Mouse (Mus musculus) liver, embryonic 13.5 days (tissue): ENCODE measurements around the gene Klrd1. TPM values are rescaled to one million over a fixed set of nuclear protein-coding genes. Genes with fewer than 3 reads are reported as not detected.

Source experiments
- ATAC-seq: fragments of 200-750 bp; cut with Nextera tagmentation; 2 replicates; pipeline ENCODE4 v1.8.0; 2017; ENCODE audit warnings: low read depth, mild to moderate bottlenecking, moderate number of reproducible peaks, moderate library complexity
- DNase-seq: peaks from one replicate; pipeline ENCODE4 v3.0.0; 2022
- H3K27ac ChIP-seq: fragments of 300-500 bp; sonication (generic); 2 replicates; pipeline ENCODE4 v1.5.1; 2015; ENCODE audit warnings: moderate library complexity, mild to moderate bottlenecking, inconsistent platforms
- H3K27me3 ChIP-seq: fragments of 300-500 bp; sonication (generic); 2 replicates; pipeline ENCODE4 v1.6.1; 2015; ENCODE audit warnings: mild to moderate bottlenecking, inconsistent platforms
- H3K36me3 ChIP-seq: fragments of 300-500 bp; sonication (generic); 2 replicates; pipeline ENCODE4 v1.6.1; 2015; ENCODE audit warnings: mild to moderate bottlenecking, inconsistent platforms
- H3K4me1 ChIP-seq: fragments of 300-500 bp; sonication (generic); replicated peaks from 2 replicates; pipeline ENCODE4 v1.6.1; 2015; ENCODE audit warnings: inconsistent platforms
- H3K4me2 ChIP-seq: fragments of 300-500 bp; sonication (generic); 2 replicates; pipeline ENCODE4 v1.6.1; 2015; ENCODE audit warnings: inconsistent platforms, mild to moderate bottlenecking, moderate library complexity
- H3K4me3 ChIP-seq: fragments of 300-500 bp; sonication (generic); replicated peaks from 2 replicates; pipeline ENCODE4 v1.5.1; 2015; ENCODE audit warnings: mild to moderate bottlenecking, inconsistent platforms
- H3K9ac ChIP-seq: fragments of 300-500 bp; sonication (generic); 2 replicates; pipeline ENCODE4 v1.6.1; 2015; ENCODE audit warnings: mild to moderate bottlenecking, inconsistent platforms
- H3K9me3 ChIP-seq: fragments of 300-500 bp; sonication (generic); replicated peaks from 2 replicates; pipeline ENCODE4 v1.6.1; 2016; ENCODE audit warnings: inconsistent platforms
- WGBS: fragments of 180-500 bp; shearing (Covaris S2); methylation state at CpG from one replicate; pipeline ENCODE4 v1.1.7; 2015; ENCODE audit not compliant: insufficient replicate concordance; 5-methylcytosine and 5-hydroxymethylcytosine counted together
- polyA plus RNA-seq: library from polyadenylated mRNA; unstranded; fragments of >200 nt; fragmentation: Nextera tagmentation; extraction: Ambion mirVana; gene quantifications from 2 replicates; pipeline ENCODE4 v1.2.1, GENCODE M21; 2015

Klrd1 gene
- polyA plus RNA-seq: 0.27 and 0.48 TPM in 2 replicates

DNA sequence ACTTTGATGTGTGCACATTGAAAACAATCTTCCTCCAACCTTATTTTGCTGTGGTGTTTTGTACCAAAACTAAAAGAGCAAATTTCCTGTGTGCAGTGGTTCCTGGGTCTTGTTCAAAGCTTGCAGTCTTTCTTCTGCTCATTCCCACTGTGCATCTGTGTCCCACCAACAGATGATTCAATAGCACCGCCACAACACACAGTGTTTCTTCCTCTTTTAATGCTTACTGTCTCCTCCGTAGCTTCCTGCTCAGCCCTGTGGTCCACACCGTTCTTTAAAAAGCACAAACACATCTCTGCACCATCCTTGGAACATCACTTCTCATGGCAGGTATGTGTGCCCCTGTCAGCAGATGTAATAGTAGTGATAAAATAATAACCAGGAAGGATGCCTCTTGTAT is at the start of gene Klrd1:
Gene Klrd1 (plus strand): TSS at position 275 of the 400 bp plus-strand sequence.
- no peak within 1 kb of the TSS for H3K4me2 ChIP-seq
- DNase-seq (no peak), ATAC-seq (no peak)
- WGBS: 20% methylated on average over 3 of the region's 3 CpGs
- H3K9ac ChIP-seq: no peak within 1 kb of the TSS
- no peaks in the 10 kb centered on the region for H3K9me3 ChIP-seq
- no peak within 1 kb of the TSS for H3K27ac ChIP-seq
- no peaks in the 10 kb centered on the region for H3K27me3 ChIP-seq
- H3K4me1 ChIP-seq: no peaks in the 10 kb centered on the region
- H3K36me3 ChIP-seq: no peaks in the 10 kb centered on the region
- no peak within 1 kb of the TSS for H3K4me3 ChIP-seq

DNA sequence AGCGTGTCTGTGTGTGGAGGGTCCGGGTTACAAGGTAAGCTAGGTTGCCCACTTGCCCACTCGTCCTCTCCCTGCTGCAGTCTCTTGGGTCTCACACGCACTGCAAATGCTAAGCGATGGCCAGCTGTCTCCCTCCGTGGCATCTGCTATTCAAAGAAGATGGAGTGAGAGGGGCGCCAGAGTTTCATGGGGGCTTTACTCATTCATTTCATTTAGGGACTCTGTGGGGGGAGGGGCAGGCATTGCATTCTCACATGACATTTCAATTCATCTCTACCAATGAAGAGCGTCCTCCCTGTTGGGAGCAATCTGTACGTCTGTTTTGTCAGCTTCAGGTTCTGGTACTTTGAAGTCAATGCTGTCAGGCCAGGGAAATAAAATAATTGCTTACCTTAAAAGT is 49.7 kb upstream of the Klrd1 start:
- Histone ChIP-seq H3K9ac (no peak overlapping the region), H3K36me3 (peaks cover 51% of the 10 kb centered on the region), H3K4me2 (no peak overlapping the region), H3K9me3 (no peaks in the 10 kb centered on the region), H3K27me3 (no peaks in the 10 kb centered on the region), H3K4me1 (0 out of 2 replicates have a peak, but pooled peaks cover 1% of the 10 kb centered on the region), H3K27ac (no peak overlapping the region), H3K4me3 (no peak overlapping the region)
- ATAC-seq (no peak), DNase-seq (no peak)
- WGBS: 82% methylated on average over 9 of the region's 9 CpGs

DNA sequence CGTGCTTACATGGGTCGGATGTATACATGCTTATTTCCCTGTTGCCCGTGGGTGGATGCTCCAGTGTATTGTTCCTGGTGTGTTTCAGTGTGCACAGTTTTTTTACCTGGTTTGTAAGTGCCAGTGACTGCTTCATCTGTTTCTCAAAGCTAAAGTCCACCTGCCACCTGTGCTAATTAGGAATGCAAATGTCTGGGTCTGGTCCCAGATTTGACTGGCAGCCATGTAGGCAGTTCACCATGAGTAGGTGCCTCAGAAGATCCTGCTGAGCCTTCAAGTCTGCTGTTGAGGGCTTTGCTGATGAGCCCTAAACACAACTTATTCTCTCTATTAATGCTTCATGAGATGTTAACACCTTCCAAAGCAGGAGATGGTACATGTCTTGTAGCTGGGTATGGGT is 49.0 kb upstream of the Klrd1 start:
- peaks cover 48% of the 10 kb centered on the region for H3K36me3 ChIP-seq
- no peak for DNase-seq

DNA sequence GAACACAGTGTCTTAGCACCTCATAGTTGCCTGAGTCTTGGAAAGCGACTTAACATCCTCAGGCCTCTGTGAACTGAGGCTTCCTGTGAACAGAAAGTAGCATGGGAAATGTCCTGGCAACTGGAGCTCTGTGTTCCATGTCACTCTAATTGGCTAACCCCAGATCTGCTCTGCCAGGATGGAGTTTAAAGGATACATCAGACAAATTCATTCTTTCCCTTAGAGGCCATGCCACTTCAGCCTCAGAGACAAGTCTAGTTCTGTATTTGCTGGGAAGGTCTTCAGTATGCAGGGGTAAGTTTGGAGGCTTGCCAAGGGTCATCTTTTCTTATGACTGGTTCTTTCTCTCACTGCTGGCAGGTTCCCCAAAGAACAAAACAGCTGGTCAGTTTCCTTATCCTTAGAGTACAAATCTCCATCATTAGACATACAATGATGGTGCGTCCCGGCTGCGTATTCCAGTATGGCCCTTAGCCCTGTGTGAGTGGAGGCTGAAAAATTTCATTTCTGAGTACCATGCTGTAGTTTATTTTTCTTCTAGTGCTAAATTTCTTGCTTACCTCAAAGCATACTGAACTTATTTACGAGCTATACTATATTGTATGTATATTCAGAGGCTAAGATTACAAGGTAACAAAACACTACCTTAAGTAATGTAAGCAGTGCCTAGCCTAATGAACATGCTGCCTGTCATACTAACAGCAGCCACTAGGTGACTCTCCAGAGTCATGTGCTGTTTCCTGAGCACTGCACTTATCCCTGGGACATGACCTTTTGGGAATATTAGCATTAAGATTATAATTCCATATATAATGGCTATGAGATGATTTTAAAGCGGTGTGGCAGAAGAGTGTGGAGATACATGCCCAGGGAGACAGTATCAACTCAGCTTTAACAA is 47.6 kb upstream of the Klrd1 start:
- no peak overlapping the region for H3K27ac ChIP-seq
- peaks cover 34% of the 10 kb centered on the region for H3K36me3 ChIP-seq
- no peak overlapping the region for H3K4me2 ChIP-seq
- no peaks in the 10 kb centered on the region for H3K27me3 ChIP-seq
- no peak overlapping the region for H3K4me3 ChIP-seq
- H3K9ac ChIP-seq: no peak overlapping the region
- DNase-seq (no peak), ATAC-seq (peak; percentile 73)
- 67% methylated on average over 6 of the region's 6 CpGs for WGBS
- no peaks in the 10 kb centered on the region for H3K9me3 ChIP-seq
- H3K4me1 ChIP-seq: no peaks in the 10 kb centered on the region

More for the DNA sequence above, 49.0 kb upstream of the Klrd1 start:
- no peaks in the 10 kb centered on the region for H3K4me1 ChIP-seq
- 84% methylated on average over 3 of the region's 3 CpGs for WGBS
- no peaks in the 10 kb centered on the region for H3K27me3 ChIP-seq
- no peak overlapping the region for H3K9ac ChIP-seq
- no peaks in the 10 kb centered on the region for H3K9me3 ChIP-seq
- H3K27ac ChIP-seq: no peak overlapping the region
- no peak for ATAC-seq
- H3K4me3 ChIP-seq: no peak overlapping the region
- no peak overlapping the region for H3K4me2 ChIP-seq

DNA sequence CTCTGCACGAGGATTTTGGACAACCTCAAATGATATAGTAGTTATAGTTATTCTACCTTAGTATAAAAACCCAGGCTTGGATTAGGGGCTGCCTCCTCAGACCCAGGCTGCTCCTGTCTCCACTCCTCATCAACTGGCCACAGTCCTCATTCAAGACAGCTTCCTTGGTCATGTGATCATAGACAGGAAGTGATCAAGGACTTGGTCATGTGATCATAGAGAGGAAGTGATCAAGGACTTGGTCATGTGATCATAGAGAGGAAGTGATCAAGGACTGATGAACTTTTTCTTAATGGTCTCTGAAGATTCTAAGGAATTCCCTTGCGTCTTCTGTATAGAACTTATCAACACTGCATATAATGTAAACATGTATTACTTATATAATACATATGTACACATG is 44.3 kb upstream of the Klrd1 start:
- Histone ChIP-seq H3K9ac (no peak overlapping the region), H3K4me3 (no peak overlapping the region), H3K4me2 (no peak overlapping the region), H3K36me3 (peaks cover 2% of the 10 kb centered on the region; the same call in 1 of the 2 replicates), H3K4me1 (no peaks in the 10 kb centered on the region), H3K27ac (no peak overlapping the region), H3K9me3 (no peaks in the 10 kb centered on the region), H3K27me3 (no peaks in the 10 kb centered on the region)
- 72% methylated on average over 2 of the region's 2 CpGs for WGBS
- DNase-seq: no peak
- ATAC-seq: no peak

DNA sequence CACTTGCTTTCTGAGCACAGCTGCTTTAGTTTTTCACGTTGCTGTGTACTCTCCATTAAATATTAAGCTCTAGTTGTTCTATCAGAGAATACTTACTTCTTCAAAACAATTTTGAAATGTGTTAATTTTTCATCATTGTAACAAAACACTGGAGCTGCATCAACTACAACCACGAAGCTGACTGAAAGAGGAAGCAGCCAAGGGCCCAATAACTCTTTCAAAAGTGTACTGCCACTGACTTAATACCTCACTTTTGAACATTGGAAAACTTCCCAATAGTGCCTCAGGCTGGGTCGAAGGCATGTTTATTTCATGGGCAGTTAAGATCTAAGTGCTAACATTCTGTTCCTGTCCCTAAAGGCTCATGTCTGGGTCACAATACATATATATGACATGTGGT is 43.6 kb upstream of the Klrd1 start:
- 37% methylated on average over 3 of the region's 3 CpGs for WGBS
- no peaks in the 10 kb centered on the region for H3K27me3 ChIP-seq

DNA sequence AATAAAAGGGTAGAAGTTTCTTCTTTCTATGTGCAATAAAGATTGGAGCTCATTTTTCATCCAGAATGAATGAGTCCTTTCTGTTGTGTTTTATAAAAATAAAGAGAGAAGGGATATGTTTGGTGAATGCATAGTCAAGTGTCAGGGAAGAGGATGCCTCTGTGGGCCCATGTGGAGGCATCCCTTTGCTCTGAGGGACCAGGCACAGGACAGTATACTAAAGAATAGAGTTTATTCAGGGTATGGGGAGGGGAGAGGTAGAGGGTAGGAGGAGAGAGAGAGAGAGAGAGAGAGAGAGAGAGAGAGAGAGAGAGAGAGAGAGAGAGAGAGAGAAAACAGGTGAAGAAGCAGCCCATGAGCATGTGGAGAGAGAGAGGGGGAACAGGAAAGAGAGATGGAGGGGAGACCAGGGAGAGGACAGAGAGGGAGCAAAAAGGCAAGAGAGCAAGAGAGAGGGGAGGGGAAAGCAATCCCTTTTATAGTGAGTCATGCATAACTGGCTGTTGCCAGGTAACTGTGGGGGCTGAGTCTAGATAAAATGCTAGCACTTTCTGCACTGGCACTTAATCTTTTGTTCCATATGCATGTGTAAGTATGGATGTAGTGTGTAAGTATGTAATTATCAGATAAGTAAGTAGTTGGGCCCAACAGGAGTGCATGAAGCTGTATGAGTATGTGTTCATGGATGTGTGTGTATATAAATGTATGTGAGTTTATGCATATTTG is 34.1 kb upstream of the Klrd1 start:
- no peak overlapping the region for H3K9ac ChIP-seq
- H3K4me1 ChIP-seq: peaks cover 25% of the 10 kb centered on the region
- no peaks in the 10 kb centered on the region for H3K27me3 ChIP-seq
- no peak overlapping the region for H3K4me2 ChIP-seq
- H3K36me3 ChIP-seq: no peaks in the 10 kb centered on the region
- peak; percentile 92 for ATAC-seq
- peak; percentile 24 for DNase-seq
- H3K9me3 ChIP-seq: no peaks in the 10 kb centered on the region
- H3K4me3 ChIP-seq: no peak overlapping the region
- peak overlapping the region; percentile 19; the same call in 1 of the 2 replicates for H3K27ac ChIP-seq

More for the DNA sequence above, 43.6 kb upstream of the Klrd1 start:
- H3K4me2 ChIP-seq: no peak overlapping the region
- DNase-seq: no peak
- H3K4me1 ChIP-seq: no peaks in the 10 kb centered on the region
- no peak overlapping the region for H3K9ac ChIP-seq
- H3K36me3 ChIP-seq: no peaks in the 10 kb centered on the region
- no peaks in the 10 kb centered on the region for H3K9me3 ChIP-seq
- H3K4me3 ChIP-seq: no peak overlapping the region
- no peak overlapping the region for H3K27ac ChIP-seq
- no peak for ATAC-seq

DNA sequence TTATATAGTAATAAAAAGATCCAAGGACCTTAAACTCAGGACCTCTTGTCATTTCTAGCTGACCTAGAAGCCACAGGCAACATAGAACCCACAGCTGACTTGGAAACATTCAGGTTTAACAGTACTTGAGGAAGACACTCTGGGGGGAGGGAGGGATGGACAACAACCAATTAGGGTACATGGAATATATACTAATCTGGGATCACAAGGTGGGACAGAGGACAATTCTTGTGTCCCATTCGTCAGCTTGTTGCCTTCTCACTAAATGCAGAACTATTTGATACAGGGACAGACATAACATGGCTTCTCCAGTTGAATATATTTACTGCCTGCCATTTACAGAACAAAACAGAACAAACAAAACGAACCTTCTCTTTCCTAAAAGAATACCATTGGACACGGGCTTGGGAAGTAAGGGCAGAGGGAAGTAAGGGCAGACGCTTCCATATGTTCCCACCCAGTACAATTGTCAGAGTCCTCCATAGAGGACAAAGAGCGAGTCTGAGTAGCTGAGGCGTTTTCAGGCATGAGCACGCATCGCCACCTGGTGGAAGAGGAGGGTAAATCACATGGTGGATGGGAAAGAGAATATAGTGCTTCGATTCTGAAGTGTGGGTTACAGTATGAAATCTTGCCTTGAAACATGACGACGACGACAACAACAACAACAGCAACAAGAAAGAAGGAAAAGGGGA is 32.5 kb upstream of the Klrd1 start:
- H3K9ac ChIP-seq: no peak overlapping the region
- WGBS: 10% methylated on average over 12 of the region's 12 CpGs
- no peak overlapping the region for H3K4me3 ChIP-seq
- H3K9me3 ChIP-seq: no peaks in the 10 kb centered on the region
- peak; percentile 58 for ATAC-seq
- H3K36me3 ChIP-seq: no peaks in the 10 kb centered on the region
- no peak overlapping the region for H3K27ac ChIP-seq
- DNase-seq: peak; percentile 41
- no peaks in the 10 kb centered on the region for H3K27me3 ChIP-seq
- H3K4me2 ChIP-seq: no peak overlapping the region
- peaks cover 25% of the 10 kb centered on the region for H3K4me1 ChIP-seq

DNA sequence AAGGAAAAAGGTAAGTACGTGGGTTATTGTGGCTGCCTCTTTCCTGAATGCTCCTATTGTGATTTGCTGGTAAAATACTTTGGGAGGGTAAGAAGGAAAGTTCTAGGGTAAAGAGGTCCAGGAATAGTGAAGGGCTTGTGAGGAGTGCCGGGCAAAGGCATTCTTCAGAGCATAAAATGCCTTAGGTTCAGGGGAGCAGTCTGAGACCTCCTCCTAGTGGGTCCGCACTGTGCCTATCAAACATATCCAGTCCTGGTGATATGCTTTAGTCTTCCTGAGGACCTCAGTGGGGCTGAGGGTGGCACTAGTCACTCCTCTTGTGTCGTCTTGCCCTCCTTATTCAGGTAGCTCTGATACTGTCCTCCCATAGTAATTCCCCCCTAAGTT is 31.9 kb upstream of the Klrd1 start:
- H3K36me3 ChIP-seq: no peaks in the 10 kb centered on the region
- H3K9me3 ChIP-seq: no peaks in the 10 kb centered on the region
- H3K4me3 ChIP-seq: no peak overlapping the region
- H3K27me3 ChIP-seq: no peaks in the 10 kb centered on the region
- peaks cover 25% of the 10 kb centered on the region for H3K4me1 ChIP-seq
- no peak overlapping the region for H3K9ac ChIP-seq
- no peak for DNase-seq
- no peak overlapping the region for H3K4me2 ChIP-seq
- no peak for ATAC-seq
- WGBS: 41% methylated on average over 4 of the region's 4 CpGs
- H3K27ac ChIP-seq: no peak overlapping the region

DNA sequence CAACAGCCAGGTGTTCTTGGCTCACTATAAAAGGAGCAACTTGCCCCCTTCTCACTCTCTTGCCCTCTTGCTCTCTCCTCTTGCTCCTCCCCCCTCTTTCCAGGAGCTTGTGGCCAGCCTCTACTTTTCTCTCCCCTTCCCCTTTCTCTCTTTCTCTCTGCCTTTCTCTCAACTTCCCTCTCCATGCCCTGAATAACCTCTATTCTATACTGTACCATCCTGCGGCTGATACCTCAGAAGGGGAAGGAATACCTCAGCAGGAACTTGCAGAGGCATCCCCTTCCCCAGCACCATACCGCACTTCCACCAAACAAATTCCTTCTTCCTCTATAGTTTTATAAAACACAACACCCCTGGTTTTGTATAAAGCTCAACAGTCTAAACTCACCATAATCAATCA is 26.3 kb upstream of the Klrd1 start:
- 24% methylated on average over 2 of the region's 2 CpGs for WGBS
- H3K9ac ChIP-seq: no peak overlapping the region
- DNase-seq (no peak), ATAC-seq (no peak)
- H3K36me3 ChIP-seq: no peaks in the 10 kb centered on the region
- no peaks in the 10 kb centered on the region for H3K27me3 ChIP-seq
- H3K4me1 ChIP-seq: no peaks in the 10 kb centered on the region
- H3K9me3 ChIP-seq: no peaks in the 10 kb centered on the region
- no peak overlapping the region for H3K27ac ChIP-seq
- no peak overlapping the region for H3K4me3 ChIP-seq
- H3K4me2 ChIP-seq: no peak overlapping the region

DNA sequence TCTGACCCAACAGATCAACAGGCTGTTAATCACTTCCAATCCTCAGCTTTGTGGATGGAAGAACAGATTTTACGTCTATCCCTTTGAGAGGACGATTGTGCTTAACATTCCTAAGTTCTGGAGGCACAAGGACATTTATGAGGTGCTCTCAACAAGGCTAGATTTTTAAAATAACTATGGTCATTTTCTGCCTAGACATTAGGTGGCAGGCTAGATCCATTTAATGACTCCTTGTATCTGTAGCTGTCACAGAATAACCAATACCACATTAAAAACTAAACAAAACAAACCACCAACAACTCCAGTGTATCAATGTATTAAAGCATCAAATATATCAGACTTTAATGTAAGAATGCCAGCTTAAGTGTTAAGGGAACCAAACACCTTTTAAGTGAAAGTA is 16.3 kb upstream of the Klrd1 start:
- no peak overlapping the region for H3K4me2 ChIP-seq
- ATAC-seq: no peak
- no peaks in the 10 kb centered on the region for H3K9me3 ChIP-seq
- H3K9ac ChIP-seq: no peak overlapping the region
- H3K36me3 ChIP-seq: no peaks in the 10 kb centered on the region
- no peaks in the 10 kb centered on the region for H3K27me3 ChIP-seq
- no peak for DNase-seq
- H3K4me3 ChIP-seq: no peak overlapping the region
- WGBS: 14% methylated on average over 2 of the region's 2 CpGs
- no peak overlapping the region for H3K27ac ChIP-seq
- no peaks in the 10 kb centered on the region for H3K4me1 ChIP-seq
